Mouse (Mus musculus) layer of hippocampus, adult 2 months (tissue): Measurements from ENCODE around the gene Gm49405. TPM values are rescaled to one million over a fixed set of nuclear protein-coding genes. Genes with fewer than 3 reads are reported as not detected.
A peak's percentile ranks its signal among the peaks of the same experiment; 100 is the strongest.

Experiments
- DNase-seq, 2 experiments: peaks; one replicate each; pipeline ENCODE4 v3.0.0; 2022; ENCODE audit warnings: low spot score in 2 of 2
- H3K27ac ChIP-seq: fragments of 200-600 bp; 2 replicates; pipeline ENCODE4 v1.8.1; 2022
- H3K4me3 ChIP-seq: fragments of 200-600 bp; 2 replicates; pipeline ENCODE4 v1.8.1; 2022; ENCODE audit warnings: mild to moderate bottlenecking
- CTCF ChIP-seq: fragments of 200-600 bp; conservative IDR thresholded peaks from 2 replicates; pipeline ENCODE4 v1.8.1; 2022; ENCODE audit warnings: antibody characterized with exemption, mild to moderate bottlenecking, moderate library complexity
- total RNA-seq, 2 experiments: library from RNA; stranded (reverse); gene quantifications; 2 replicates each; pipeline ENCODE4 v1.2.3; 2021

Gene Gm49405
- total RNA-seq, 2 experiments from 2014 or later, result 1.3 to 1.4 TPM

DNA sequence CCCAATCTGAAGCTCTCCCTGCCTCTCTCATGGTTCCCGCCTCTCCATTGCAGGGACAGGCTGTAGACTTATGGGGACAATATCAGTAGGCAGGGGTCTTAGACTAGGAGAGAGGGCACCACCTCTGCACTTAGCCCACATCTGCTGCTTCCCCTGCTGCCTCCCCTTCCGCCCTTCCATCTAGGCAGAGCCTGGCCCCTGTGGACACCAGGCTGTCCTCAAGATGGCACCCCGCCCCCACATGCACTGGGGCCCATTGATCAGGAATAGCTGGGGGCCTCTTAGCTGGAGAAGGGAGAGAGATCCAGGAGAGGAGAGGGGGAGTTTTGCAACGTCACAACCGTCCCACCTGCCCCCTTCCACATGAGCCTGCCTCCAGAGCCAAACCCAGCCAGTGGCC lies 8.0 kb upstream of the Gm49405 start, which contains the start of gene Tbx10:
Gene Tbx10 (plus strand): TSS at position 337 of the 400 bp plus-strand sequence.
- Histone ChIP-seq H3K4me3 (no peak within 1 kb of the TSS), H3K27ac (no peak within 1 kb of the TSS)
- DNase-seq, result no peak
- no peak for TF ChIP-seq CTCF

GRCm38 (mm10) chr19:3994932-3995331 lies 5.5 kb upstream of the Gm49405 start:
- no peak for TF ChIP-seq CTCF
- no peak for DNase-seq
- Histone ChIP-seq H3K4me3 (no peak overlapping the region), H3K27ac (no peak overlapping the region)

- TF ChIP-seq CTCF, result no peak
- H3K4me3 ChIP-seq, result no peak overlapping the region
These were observed 4.9 kb upstream of the Gm49405 start for GRCm38 (mm10) chr19:3995505-3995904.

GRCm38 (mm10) chr19:3996106-3996505 lies 4.3 kb upstream of the Gm49405 start:
- H3K27ac ChIP-seq, result no peak overlapping the region
- no peak for TF ChIP-seq CTCF
- no peak overlapping the region for H3K4me3 ChIP-seq
- no peak for DNase-seq

More at GRCm38 (mm10) chr19:3995505-3995904, 4.9 kb upstream of the Gm49405 start:
- no peak for DNase-seq
- H3K27ac ChIP-seq, result no peak overlapping the region

DNA sequence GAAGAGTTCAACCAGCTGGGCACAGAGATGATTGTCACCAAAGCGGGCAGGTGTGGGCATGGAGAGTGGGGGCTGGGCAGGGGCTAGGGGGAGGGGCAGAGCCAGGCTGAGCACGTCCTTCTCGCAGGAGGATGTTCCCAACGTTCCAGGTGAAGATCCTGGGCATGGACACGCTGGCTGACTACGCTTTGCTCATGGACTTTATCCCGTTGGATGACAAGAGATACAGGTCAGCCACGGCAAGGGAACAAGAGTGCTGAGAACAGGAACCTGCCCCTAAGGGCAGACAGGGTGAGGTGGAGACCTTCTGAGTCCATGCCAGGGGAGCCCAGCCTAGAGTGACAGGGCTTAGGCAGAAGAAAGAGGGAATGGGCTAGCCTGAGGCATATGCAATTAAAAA lies 3.7 kb upstream of the Gm49405 start:
- Histone ChIP-seq H3K4me3 (no peak overlapping the region), H3K27ac (no peak overlapping the region)
- DNase-seq, result no peak
- TF ChIP-seq CTCF, result no peak

GRCm38 (mm10) chr19:3997231-3997630 lies 3.2 kb upstream of the Gm49405 start:
- TF ChIP-seq CTCF, result no peak
- no peak overlapping the region for H3K27ac ChIP-seq
- DNase-seq, result no peak
- H3K4me3 ChIP-seq, result no peak overlapping the region

GRCm38 (mm10) chr19:3998335-3998734 lies 2.1 kb upstream of the Gm49405 start:
- Histone ChIP-seq H3K4me3 (no peak overlapping the region), H3K27ac (no peak overlapping the region)
- TF ChIP-seq CTCF, result no peak

GRCm38 (mm10) chr19:3999121-3999730 lies 1.2 kb upstream of the Gm49405 start:
- TF ChIP-seq CTCF, result no peak
- no peak overlapping the region; the same call in 1 of the 2 replicates for H3K27ac ChIP-seq
- DNase-seq, result no peak
- no peak overlapping the region; the same call in 1 of the 2 replicates for H3K4me3 ChIP-seq

More at GRCm38 (mm10) chr19:3998335-3998734, 2.1 kb upstream of the Gm49405 start:
- DNase-seq, result no peak

DNA sequence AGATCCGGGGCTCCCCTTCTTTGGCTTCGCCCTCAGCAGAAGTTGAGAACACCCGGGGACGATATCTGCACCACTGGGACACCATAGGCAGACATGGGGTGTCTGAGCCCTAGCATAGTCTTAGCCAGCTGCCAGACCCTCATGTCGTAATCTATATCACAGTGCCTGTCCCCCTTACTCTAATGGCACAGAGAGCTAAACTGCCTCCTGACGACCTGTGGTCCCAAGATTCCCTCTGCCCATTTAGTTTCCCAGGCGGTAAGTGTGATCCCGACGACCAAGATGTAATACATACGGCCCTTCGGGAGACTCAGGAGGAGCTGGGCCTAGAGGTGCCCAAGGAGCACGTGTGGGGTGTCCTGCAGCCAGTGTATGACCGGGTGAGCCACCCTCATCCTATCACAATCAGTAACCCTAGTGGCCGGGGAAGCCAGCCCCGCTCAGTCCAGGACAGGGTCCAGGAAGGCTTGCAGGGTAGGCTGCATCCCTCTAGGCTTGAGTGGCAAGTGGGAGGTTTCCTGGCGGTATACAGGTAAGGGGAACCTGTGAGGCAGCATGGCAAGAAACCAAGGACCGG lies 611 bp downstream of the Gm49405 start:
- Histone ChIP-seq H3K4me3 (peak overlapping the region; percentile 75), H3K27ac (peak overlapping the region; percentile 96)
- no peak for TF ChIP-seq CTCF
- DNase-seq, result no peak

- no peak for DNase-seq
- no peak overlapping the region for H3K27ac ChIP-seq
- TF ChIP-seq CTCF, result no peak
- no peak overlapping the region for H3K4me3 ChIP-seq
These were observed 1.3 kb downstream of the Gm49405 start for GRCm38 (mm10) chr19:4001752-4002151.

GRCm38 (mm10) chr19:4003112-4003511 lies 2.7 kb downstream of the Gm49405 start, which contains the start of gene Doc2g:
Doc2g (plus strand) TSS chr19:4003313.
- Histone ChIP-seq H3K4me3 (no peak within 1 kb of the TSS), H3K27ac (no peak within 1 kb of the TSS)
- no peak for TF ChIP-seq CTCF
- no peak for DNase-seq

GRCm38 (mm10) chr19:4003641-4004040 lies 3.2 kb downstream of the Gm49405 start:
- no peak overlapping the region for H3K4me3 ChIP-seq

DNA sequence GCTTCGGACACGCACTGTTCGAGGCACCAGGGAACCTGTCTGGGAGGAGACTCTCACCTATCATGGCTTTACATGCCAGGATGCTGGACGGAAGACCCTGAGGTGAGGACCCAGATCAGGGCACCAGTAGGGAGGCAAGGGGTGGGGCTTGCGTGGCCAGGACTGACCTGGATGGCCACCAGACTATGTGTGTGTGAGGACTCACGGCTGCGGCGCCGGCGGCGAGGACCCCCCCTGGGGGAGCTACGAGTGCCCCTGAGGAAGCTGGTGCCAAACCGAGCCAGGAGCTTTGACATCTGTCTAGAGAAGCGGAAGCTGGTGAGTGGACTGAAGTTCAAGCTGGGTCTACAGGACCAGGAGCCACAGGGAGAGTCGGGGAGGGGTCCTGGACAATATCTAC lies 3.9 kb downstream of the Gm49405 start:
- H3K27ac ChIP-seq, result no peak overlapping the region
- no peak for TF ChIP-seq CTCF
- no peak for DNase-seq
- no peak overlapping the region for H3K4me3 ChIP-seq

More at GRCm38 (mm10) chr19:4003641-4004040, 3.2 kb downstream of the Gm49405 start:
- no peak for DNase-seq
- no peak overlapping the region for H3K27ac ChIP-seq
- TF ChIP-seq CTCF, result no peak

DNA sequence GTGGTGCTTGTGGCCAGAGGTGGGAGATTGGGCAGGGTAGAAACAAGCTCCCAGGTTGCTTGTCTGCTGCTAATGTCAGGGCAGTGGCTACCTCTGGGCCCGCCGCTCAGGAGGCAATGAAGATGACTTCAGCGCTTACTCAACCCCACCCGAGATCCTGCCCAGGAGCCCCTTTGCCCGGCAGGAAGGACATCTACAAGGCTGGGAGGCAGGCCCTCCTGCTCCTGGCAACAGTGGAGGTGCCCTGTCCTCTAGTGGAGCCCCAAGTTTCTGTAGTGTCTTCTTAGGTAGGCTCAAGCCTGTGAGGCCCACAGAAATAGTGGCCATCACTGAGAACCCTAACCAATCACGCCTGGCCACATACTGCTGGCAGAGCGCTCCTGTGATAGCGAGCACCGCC lies 4.7 kb downstream of the Gm49405 start:
- no peak overlapping the region for H3K4me3 ChIP-seq
- TF ChIP-seq CTCF, result no peak
- DNase-seq, result no peak
- H3K27ac ChIP-seq, result no peak overlapping the region
